12 mouse cellular contexts compared by ENCODE assay signal in genomic region chr3:95663486-95663885, GRCm38 (mm10). TPM values are rescaled to one million over a fixed set of nuclear protein-coding genes. Genes with fewer than 3 reads are reported as not detected.
A peak's percentile ranks its signal among the peaks of the same experiment; 100 is the strongest.
DNase-seq lines count a peak whose midpoint lies in the region; ATAC-seq and TF ChIP-seq lines count a peak whose summit lies in the region.
"Had no signal": no experiment of that assay in that cellular context is flagged by ENCODE, and none has a peak within 500 bp of the region (broad histone marks: within the 10 kb centered on the region; RNA-seq: fewer than 3 reads in every experiment).

No protein-coding gene starts in this region.

- no peak for TF ChIP-seq RAD21 in CH12.LX (IDR thresholded peaks at IDR 0.05; ENCODE audit: low read depth, low read length)

- in situ Hi-C loops in CH12.LX (cut with MboI; ENCODE audit: low pct_ligation_motif_present, low pct_unique_long_range_greater_than_20kb, low sequenced_read_pairs), result no loop called here

- TF ChIP-seq CTCF in CH12.LX (conservative IDR thresholded peaks at IDR 0.05 in 1 of 2, IDR thresholded peaks at IDR 0.05 in 1 of 2; ENCODE audit: low read depth in 2 of 2, low read length in 2 of 2), result no peak
- no peak for TF ChIP-seq CTCF in bone marrow macrophage, adult 2 months (IDR thresholded peaks at IDR 0.05; ENCODE audit: low read depth, low read length)

- H3K27ac ChIP-seq in heart, embryonic 13.5 days (replicated peaks), result peak overlapping the region; percentile 97
- H3K27ac ChIP-seq in CH12.LX (ENCODE audit: insufficient read depth, low read depth), result peak overlapping the region; percentile 91
- peak overlapping the region; percentile 79 for H3K27ac ChIP-seq in bone marrow macrophage, adult 2 months (ENCODE audit: insufficient read depth, low read depth, low read length)
- peak overlapping the region; percentile 89 for H3K27ac ChIP-seq in liver, embryonic 15.5 days (replicated peaks)

- H3K36me3 ChIP-seq in heart, embryonic 13.5 days, result peaks cover 56% of the 10 kb centered on the region
- H3K36me3 ChIP-seq in CH12.LX (replicated peaks in 1 of 2; ENCODE audit: control insufficient read depth in 1 of 2, insufficient read depth in 1 of 2, low read length in 1 of 2), result peaks cover 34 to 64% of the 10 kb centered on the region in 2 experiments
- peaks cover 71% of the 10 kb centered on the region for H3K36me3 ChIP-seq in liver, embryonic 15.5 days (replicated peaks)

- dilution Hi-C loops in CH12.LX (cut with MboI; ENCODE audit: extremely low pct_ligation_motif_present, extremely low pct_unique_long_range_greater_than_20kb, low sequenced_read_pairs), result no loop called here

- no peaks in the 10 kb centered on the region for H3K27me3 ChIP-seq in heart, embryonic 13.5 days (replicated peaks)
- H3K27me3 ChIP-seq in CH12.LX (replicated peaks), result no peaks in the 10 kb centered on the region
- no peaks in the 10 kb centered on the region for H3K27me3 ChIP-seq in liver, embryonic 15.5 days

- no peak for DNase-seq in heart, adult 9 months (ENCODE audit: low spot score in 2 of 2)
- DNase-seq in CH12.LX (ENCODE audit: extremely low read depth), result no peak
- no peak for DNase-seq in left cerebral cortex, adult 8-10 months (ENCODE audit: low spot score in 2 of 2)
- DNase-seq in cerebellum, adult 9-11 months, result no peak
- DNase-seq: gastrocnemius, postnatal 25 days; kidney, adult 9 months; lung, postnatal 36 days had no signal

- H3K9ac ChIP-seq in heart, embryonic 13.5 days, result peak overlapping the region; percentile 20
- peak overlapping the region; percentile 65; the same call in 1 of the 2 replicates for H3K9ac ChIP-seq in CH12.LX (ENCODE audit: insufficient read depth, low read depth)
- H3K9ac ChIP-seq in liver, embryonic 15.5 days, result peak overlapping the region; percentile 12; the same call in 1 of the 2 replicates

- TF ChIP-seq EP300 in CH12.LX (IDR thresholded peaks at IDR 0.05; ENCODE audit: low read length), result no peak

- peak overlapping the region; percentile 89 for H3K4me2 ChIP-seq in heart, embryonic 13.5 days
- H3K4me2 ChIP-seq in CH12.LX (ENCODE audit: insufficient read depth, low read depth, poor library complexity, severe bottlenecking), result peak overlapping the region; percentile 95
- peak overlapping the region; percentile 77 for H3K4me2 ChIP-seq in liver, embryonic 15.5 days

- H3K9me3 ChIP-seq in heart, embryonic 13.5 days, result no peaks in the 10 kb centered on the region
- H3K9me3 ChIP-seq in CH12.LX (replicated peaks; ENCODE audit: low read length), result no peaks in the 10 kb centered on the region
- H3K9me3 ChIP-seq in liver, embryonic 15.5 days (replicated peaks), result no peaks in the 10 kb centered on the region
- H3K9me3 ChIP-seq: G1E had no signal

- H3K4me1 ChIP-seq in heart, embryonic 13.5 days, result peaks cover 81% of the 10 kb centered on the region
- peaks cover 19 to 61% of the 10 kb centered on the region in 2 experiments for H3K4me1 ChIP-seq in CH12.LX (ENCODE audit: control insufficient read depth in 1 of 2, insufficient read depth in 2 of 2)
- peaks cover 48% of the 10 kb centered on the region for H3K4me1 ChIP-seq in bone marrow macrophage, adult 2 months (ENCODE audit: control insufficient read depth, insufficient read depth, low read length)
- H3K4me1 ChIP-seq in liver, embryonic 15.5 days (replicated peaks), result peaks cover 82% of the 10 kb centered on the region

- 0 out of 2 replicates have a peak overlapping the region, but pooled peaks have one; percentile 80 for H3K4me3 ChIP-seq in heart, embryonic 13.5 days
- H3K4me3 ChIP-seq in CH12.LX (replicated peaks in 1 of 3; ENCODE audit: low read depth in 2 of 3, low read length in 2 of 3, poor library complexity in 1 of 3), result peak overlapping the region in 2 of 3 experiments; percentile 91
- peak overlapping the region; percentile 22 for H3K4me3 ChIP-seq in bone marrow macrophage, adult 2 months (ENCODE audit: insufficient read depth, low read length)
- H3K4me3 ChIP-seq in liver, embryonic 15.5 days (replicated peaks), result peak overlapping the region; percentile 9; the same call in 1 of the 2 replicates

- ATAC-seq in heart, embryonic 13.5 days (ENCODE audit: extremely low read depth, insufficient number of reproducible peaks, low FRiP score, low TSS enrichment), result no peak
- ATAC-seq in liver, embryonic 15.5 days (ENCODE audit: insufficient read depth), result no peak
- ATAC-seq in megakaryocyte progenitor cell, adult 5-6 weeks (replicated peaks; ENCODE audit: poor library complexity), result no peak

- peak; percentile 49 for TF ChIP-seq POLR2A in CH12.LX (IDR thresholded peaks at IDR 0.05; ENCODE audit: low read depth, low read length)
- TF ChIP-seq POLR2A in bone marrow macrophage, adult 2 months (IDR thresholded peaks at IDR 0.05; ENCODE audit: borderline replicate concordance, low read depth, low read length), result no peak

- 77% methylated on average over 2 of the region's 2 CpGs for WGBS in heart, embryonic 13.5 days
- 69% methylated on average over 2 of the region's 2 CpGs for WGBS in liver, embryonic 15.5 days (ENCODE audit: insufficient replicate concordance)

- H3K79me2 ChIP-seq in CH12.LX (replicated peaks; ENCODE audit: control insufficient read depth, extremely low read depth, insufficient read depth, poor library complexity, severe bottlenecking), result peaks cover 88% of the 10 kb centered on the region

TF ChIP-seq in CH12.LX, 34 proteins besides CTCF, POLR2A, EP300 and RAD21:
- TF ChIP-seq MXI1 (IDR thresholded peaks at IDR 0.05; ENCODE audit: low read depth, low read length), result no peak
- TF ChIP-seq MYC (IDR thresholded peaks at IDR 0.05; ENCODE audit: low read depth, low read length), result 0 out of 2 replicates have a peak, but pooled peaks have one; percentile 8
- TF ChIP-seq RCOR1 (conservative IDR thresholded peaks at IDR 0.05; ENCODE audit: low read depth, low read length), result no peak
- 0 out of 2 replicates have a peak, but pooled peaks have one; percentile 10 for TF ChIP-seq POLR2AphosphoS2 (IDR thresholded peaks at IDR 0.05; ENCODE audit: low read depth, low read length)
- TF ChIP-seq JUND (conservative IDR thresholded peaks at IDR 0.05; ENCODE audit: low read depth, low read length), result no peak

RNA-seq across cellular contexts. Expression of gene Mcl1, which starts 4.9 kb away (rescaled TPM):
- polyA plus RNA-seq in heart, embryonic 13.5 days (2015; fragmentation: Nextera tagmentation; extraction: Ambion mirVana), result 36.0 and 36.2 TPM in 2 replicates
- total RNA-seq in CH12.LX (2012; rRNA removed) (95.9 and 114 TPM in 2 replicates), CH12.LX (2014; rRNA removed) (223 and 225 TPM in 2 replicates)
- 188 and 197 TPM in 2 replicates for polyA plus RNA-seq in CH12.LX (2012; ENCODE audit: insufficient read length, low read depth)
- 565 and 578 TPM in 2 replicates for polyA plus RNA-seq in bone marrow macrophage, adult 2 months (2012; ENCODE audit: insufficient read depth, insufficient read length, missing spikeins)
- polyA plus RNA-seq in liver, embryonic 15.5 days (2015; fragmentation: Nextera tagmentation; extraction: Ambion mirVana), result 34.8 and 39.0 TPM in 2 replicates
- 154 and 191 TPM in 2 replicates for total RNA-seq in megakaryocyte progenitor cell, adult 5-6 weeks (2015)
- 131 and 135 TPM in 2 replicates for total RNA-seq in megakaryocyte progenitor cell, adult 5-6 weeks (2017)
- 10 to 100 TPM; 47.2 to 59.6 (median 54.3) TPM for total RNA-seq in left cerebral cortex, adult 8-10 months (2022)

RNA-seq across cellular contexts. Expression of gene Adamtsl4, which starts 24.2 kb away (rescaled TPM):
- 4.8 and 7.3 TPM in 2 replicates for polyA plus RNA-seq in heart, embryonic 13.5 days (2015; fragmentation: Nextera tagmentation; extraction: Ambion mirVana)
- total RNA-seq in CH12.LX (2012; rRNA removed) (0.85 and 1.1 TPM in 2 replicates), CH12.LX (2014; rRNA removed) (not detected in 2 replicates)
- 0.10 TPM in 1 of 2 replicates, not detected in the other for polyA plus RNA-seq in CH12.LX (2012; ENCODE audit: insufficient read length, low read depth)
- polyA plus RNA-seq in bone marrow macrophage, adult 2 months (2012; ENCODE audit: insufficient read depth, insufficient read length, missing spikeins), result 2.4 and 2.6 TPM in 2 replicates
- polyA plus RNA-seq in liver, embryonic 15.5 days (2015; fragmentation: Nextera tagmentation; extraction: Ambion mirVana), result 0.79 and 1.0 TPM in 2 replicates
- total RNA-seq in megakaryocyte progenitor cell, adult 5-6 weeks (2015), result 0.17 and 1.4 TPM in 2 replicates
- total RNA-seq in megakaryocyte progenitor cell, adult 5-6 weeks (2017), result 0.33 TPM in 1 of 2 replicates, not detected in the other
- 10 to 100 TPM in 3 of 4 experiments, 1 to 10 TPM in 1; 9.4 to 12.9 (median 11.4) TPM for total RNA-seq in left cerebral cortex, adult 8-10 months (2022)
- polyA plus RNA-seq: G1E had no signal

RNA-seq across cellular contexts. Expression of gene Ensa, which starts 38.7 kb away (rescaled TPM):
- polyA plus RNA-seq in heart, embryonic 13.5 days (2015; fragmentation: Nextera tagmentation; extraction: Ambion mirVana), result 46.5 and 53.1 TPM in 2 replicates
- 51.5 and 53.9 TPM in 2 replicates for total RNA-seq in CH12.LX (2012; rRNA removed)
- 57.8 and 60.8 TPM in 2 replicates for total RNA-seq in CH12.LX (2014; rRNA removed)
- polyA plus RNA-seq in CH12.LX (2012; ENCODE audit: insufficient read length, low read depth), result 58.4 and 62.6 TPM in 2 replicates
- polyA plus RNA-seq in bone marrow macrophage, adult 2 months (2012; ENCODE audit: insufficient read depth, insufficient read length, missing spikeins), result 99.2 and 115 TPM in 2 replicates
- 32.7 and 35.9 TPM in 2 replicates for polyA plus RNA-seq in liver, embryonic 15.5 days (2015; fragmentation: Nextera tagmentation; extraction: Ambion mirVana)
- total RNA-seq in megakaryocyte progenitor cell, adult 5-6 weeks (2015), result 32.6 and 37.1 TPM in 2 replicates
- total RNA-seq in megakaryocyte progenitor cell, adult 5-6 weeks (2017), result 49.7 and 66.8 TPM in 2 replicates
- total RNA-seq in left cerebral cortex, adult 8-10 months (2022), result 100 to 1,000 TPM; 322 to 333 (median 327) TPM

Comparison
In these comparisons a context has a peak if more than half of its experiments do, and no peak if none do; other contexts are left out.
1. H3K4me3 ChIP-seq: peak in every context shown above with its lines; median percentile 91 in CH12.LX; 80 in heart, embryonic 13.5 days; 22 in bone marrow macrophage, adult 2 months; 9 in liver, embryonic 15.5 days.
2. H3K9ac ChIP-seq: peak in every context shown above with its lines; median percentile 65 in CH12.LX; 20 in heart, embryonic 13.5 days; 12 in liver, embryonic 15.5 days.